Mouse (Mus musculus) lung, postnatal 25 days (tissue): ENCODE results near the gene Ccng1.
A peak's percentile ranks its signal among the peaks of the same experiment; 100 is the strongest.

Experiments
- DNase-seq: peaks from one replicate; pipeline ENCODE4 v3.0.0; 2022; ENCODE audit warnings: low spot score

The Ccng1 gene

GRCm38 (mm10) chr11:40755109-40755627, at the start of gene Ccng1:
Gene Ccng1 (minus strand): TSS chr11:40755311.
- DNase-seq = peak; percentile 97

GRCm38 (mm10) chr11:40790307-40790706, 35.2 kb upstream of the Ccng1 start:
- no peak for DNase-seq

DNA sequence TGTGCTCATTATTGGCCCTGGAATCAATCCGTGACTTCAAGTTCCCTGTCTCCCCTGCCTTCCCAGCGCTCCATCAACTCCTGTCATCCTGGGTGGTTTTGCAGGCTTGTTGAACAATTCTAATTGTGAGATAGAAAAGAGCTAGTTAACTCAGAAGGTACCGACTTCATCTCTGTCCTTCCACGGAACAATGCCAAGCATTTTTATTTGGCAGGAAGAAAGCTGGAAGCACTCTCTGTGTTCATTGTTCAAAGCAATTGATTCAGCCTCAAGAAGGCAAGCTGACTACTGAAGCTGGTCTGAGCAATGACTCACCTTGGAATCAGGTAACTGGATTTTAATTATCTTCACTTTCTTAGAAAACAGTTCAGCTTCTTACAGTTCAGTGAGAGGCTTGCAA, 34.6 kb upstream of the Ccng1 start:
- no peak for DNase-seq

- no peak for DNase-seq
Measured at GRCm38 (mm10) chr11:40786900-40787299, 31.8 kb upstream of the Ccng1 start.

DNA sequence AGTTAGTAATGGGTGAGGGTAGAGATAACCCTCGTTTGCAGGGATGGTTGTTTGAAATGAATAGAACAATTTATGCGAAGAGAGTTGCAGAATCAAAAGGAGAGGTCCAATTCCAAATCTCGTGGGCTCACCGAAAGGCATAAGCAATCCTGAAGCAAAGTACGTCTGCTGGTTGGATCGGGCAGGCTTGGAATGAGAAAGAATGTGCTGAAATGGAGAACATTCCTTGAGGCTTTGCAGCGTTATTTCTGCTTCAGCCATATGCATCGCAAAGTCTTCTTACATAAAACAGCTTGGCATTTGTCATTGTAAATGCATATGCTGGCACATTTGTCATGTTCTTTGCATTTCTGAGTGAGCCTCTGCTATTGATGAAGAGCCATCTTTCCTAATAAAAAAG, 29.2 kb upstream of the Ccng1 start:
- DNase-seq = no peak

DNA sequence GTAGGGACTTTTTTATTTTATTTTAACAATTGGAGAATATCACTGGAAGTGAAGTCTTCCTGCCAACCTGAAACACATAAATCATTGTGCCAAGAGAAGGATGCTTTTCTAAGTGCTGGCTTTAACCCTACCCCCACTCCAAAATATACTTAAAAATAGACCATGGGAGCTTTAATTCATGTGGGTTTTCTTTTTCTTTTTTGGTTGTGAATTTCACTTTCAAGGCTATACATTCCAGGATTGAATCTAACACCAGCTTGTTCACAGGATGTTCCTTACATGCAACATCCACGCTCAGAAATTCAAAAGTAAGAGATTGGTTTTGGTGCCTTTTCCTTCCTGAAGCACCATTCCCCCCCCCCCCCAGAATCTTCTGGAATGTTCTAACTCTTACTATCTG, 28.2 kb upstream of the Ccng1 start:
- DNase-seq = no peak

GRCm38 (mm10) chr11:40781857-40782256, 26.7 kb upstream of the Ccng1 start:
- no peak for DNase-seq

GRCm38 (mm10) chr11:40775315-40776269, 20.5 kb upstream of the Ccng1 start:
- DNase-seq = peak; percentile 7

DNA sequence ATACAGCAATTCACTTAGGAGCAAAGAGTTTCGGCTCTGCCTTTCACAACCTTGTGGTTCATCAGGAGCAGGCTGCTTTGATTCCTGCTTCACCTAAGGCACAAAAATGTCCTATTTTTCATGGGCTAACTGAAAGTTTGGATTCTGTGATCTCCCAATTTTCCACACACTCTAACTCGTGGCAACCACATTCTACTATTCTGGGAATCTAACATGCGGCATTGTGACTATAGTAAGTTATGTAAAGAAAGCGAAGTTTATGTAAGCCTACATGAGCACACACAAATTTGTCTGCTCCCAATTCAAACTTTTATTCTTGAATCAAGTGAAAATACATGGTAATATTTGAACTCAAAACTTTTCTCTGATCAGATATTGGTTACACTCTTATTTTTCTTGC, 9.6 kb upstream of the Ccng1 start:
- DNase-seq = no peak

- peak; percentile 14 for DNase-seq
Measured at GRCm38 (mm10) chr11:40763395-40763794, 8.3 kb upstream of the Ccng1 start.

GRCm38 (mm10) chr11:40759896-40760295, 4.8 kb upstream of the Ccng1 start:
- no peak for DNase-seq

DNA sequence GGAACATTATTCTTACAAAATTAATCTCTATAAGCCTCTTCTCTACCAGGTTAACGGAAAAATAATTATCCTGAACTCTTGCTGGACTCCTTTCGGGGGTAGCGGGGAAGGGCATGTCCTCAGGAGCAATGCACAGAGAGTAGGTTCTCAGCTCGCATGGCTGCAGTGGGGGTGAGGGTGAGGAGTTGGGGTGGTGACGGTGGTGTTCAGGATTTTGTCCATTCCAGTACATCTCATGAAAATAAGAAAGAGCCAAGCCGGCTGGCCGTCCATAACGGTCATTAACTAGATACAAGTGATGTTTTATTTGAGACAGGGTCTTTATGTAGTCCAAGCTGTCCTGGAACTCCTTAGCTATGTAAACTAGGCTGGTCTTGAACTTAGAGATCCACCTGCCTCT, 857 bp upstream of the Ccng1 start:
- DNase-seq = no peak

DNA sequence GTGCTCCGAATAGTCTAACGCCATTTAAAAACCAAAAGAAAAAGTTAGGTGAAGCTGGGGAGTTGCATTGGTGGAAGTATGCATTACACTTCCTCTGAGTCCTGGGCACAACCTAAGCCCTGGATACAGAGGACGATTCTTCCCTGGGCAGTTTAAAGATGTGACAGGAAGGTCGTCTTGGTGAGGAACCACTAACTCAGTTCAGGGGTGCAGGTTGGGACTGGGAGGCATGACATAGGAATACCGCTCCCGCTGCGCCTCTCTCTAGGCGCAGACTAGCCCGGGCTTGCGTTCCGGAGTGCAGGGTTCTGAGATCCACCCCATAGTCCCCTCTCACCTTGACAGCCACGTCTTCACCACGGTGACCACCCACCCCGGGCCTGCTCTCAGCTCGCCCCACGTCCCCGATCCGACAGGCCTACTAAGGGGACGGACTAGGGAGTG, 425 bp downstream of the Ccng1 start:
- no peak for DNase-seq

GRCm38 (mm10) chr11:40753836-40754235, 1.3 kb downstream of the Ccng1 start:
- no peak for DNase-seq

GRCm38 (mm10) chr11:40747716-40748115, 7.4 kb downstream of the Ccng1 start:
- no peak for DNase-seq

DNA sequence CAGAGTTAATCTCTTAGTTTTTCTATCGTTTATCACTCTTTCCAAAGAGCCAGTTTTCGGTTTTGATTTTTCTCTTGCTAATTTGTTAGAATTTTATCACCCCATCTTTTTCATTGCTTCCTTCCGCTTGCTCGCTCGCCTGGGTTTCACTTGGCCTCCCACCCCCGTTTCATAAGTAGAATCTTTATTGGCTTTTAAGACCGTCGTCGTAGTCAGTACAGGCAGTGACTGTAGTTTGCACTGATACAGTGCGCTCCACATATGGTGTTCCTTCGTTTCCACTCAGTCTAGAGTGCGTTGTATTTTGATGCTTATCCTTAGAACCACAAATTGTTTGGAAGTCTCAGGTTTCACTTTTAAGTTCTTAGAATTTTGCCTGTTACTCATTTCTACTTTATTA, 8.8 kb downstream of the Ccng1 start:
- DNase-seq = no peak

DNA sequence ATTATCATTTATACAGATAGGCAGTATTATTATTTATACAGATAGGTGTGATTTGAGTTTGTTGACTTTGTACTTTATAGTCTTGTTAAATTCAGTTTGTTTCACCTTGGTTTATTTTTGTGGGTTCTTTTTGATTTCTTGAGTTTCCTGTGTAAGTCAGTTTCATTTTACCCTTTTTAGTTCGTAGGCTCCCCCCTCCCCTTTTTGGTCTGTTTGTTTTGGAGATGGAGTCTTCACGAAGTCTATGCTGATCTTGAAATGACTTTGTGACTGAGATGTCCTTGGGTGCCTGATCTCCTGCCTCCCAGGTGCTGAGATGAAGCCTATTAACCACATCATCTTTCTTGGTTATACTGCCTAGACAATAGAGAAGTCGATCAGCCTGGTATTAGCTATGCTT, 10.8 kb downstream of the Ccng1 start:
- no peak for DNase-seq

DNA sequence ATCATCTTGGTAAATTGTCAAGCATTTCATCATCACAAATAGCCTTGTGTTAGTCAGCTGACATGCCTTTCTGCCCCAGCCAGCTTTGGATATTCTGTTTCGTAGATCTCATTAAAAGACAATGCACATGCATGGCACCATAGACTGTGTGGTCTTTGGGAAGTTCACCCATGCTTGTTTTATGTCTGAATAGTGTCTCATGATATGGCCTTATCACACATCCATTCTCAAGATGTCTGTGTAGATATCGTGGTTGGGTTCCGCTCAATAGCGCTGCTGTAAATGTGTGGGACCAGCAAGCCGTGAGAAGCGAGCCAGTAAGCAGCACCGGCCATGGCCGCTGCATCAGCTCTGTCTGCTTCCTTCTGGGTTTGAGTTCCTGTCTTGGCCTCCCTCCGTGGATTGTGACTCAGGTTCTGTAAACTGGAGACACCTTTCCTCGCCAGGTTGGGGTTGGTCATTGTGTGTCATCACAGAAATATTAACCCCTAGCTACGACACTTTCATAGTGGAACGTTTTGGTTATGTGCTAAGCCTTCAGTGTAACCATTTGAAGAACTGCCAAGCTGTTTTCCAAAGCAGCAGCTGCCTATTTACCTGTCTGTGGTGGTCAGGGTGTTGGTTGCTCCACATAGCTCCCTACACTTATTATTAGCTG, 13.4 kb downstream of the Ccng1 start:
- DNase-seq = no peak

DNA sequence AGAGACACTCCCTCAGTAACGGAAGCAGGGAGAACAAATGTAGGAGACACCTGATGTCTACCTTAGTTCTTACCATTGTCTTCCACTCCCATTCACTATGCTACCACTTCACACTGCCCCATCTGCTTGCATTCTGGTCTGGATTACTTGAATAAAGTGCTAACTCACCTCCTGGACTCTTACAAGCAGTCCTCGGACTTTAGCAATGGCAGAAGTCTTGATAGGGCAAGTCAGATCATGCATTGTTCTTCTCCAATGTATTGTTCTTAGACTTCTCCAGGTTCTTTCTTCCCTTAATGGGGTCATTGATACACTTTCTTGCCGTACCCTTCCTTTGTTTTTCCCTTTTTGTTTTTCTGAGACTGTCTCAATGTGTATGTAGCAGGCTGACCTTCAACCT, 17.7 kb downstream of the Ccng1 start:
- DNase-seq = no peak

- DNase-seq = no peak
Measured at GRCm38 (mm10) chr11:40734251-40734752, 20.8 kb downstream of the Ccng1 start.

DNA sequence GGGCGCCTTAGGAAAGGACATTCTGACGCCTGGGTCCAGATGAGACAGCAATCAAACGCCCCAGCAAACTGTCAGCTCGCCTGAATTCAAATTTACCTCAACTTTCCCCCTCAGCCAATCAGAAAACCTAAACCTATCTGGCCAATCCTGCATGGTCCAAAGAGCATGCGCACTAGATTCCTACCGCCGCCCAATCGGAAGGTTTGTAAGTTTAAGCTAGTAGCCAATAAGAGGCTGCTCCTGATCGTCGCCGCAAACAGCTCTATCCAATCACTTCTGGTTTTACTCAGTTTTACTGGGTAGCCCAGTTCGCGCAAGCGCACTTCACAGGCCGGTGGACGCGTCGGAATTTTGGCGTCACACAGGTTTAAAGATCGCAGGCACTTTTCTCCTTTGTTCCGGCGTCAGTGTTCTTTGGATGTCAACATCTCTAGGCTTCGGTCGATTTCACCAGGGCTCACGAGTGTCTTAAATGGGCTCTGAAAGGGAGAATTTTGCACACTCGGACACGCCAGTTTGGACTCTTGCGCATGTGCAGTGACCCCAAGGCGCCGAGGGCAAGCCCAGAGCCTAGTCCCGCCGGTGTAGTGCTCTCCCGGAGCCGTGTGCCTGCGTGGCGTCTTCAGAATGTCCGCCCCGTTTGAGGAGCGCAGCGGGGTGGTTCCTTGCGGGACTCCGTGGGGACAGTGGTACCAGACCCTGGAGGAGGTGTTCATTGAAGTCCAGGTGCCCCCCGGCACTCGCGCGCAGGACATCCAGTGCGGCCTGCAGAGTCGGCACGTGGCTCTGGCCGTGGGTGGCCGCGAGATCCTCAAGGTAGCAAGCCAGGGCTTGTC, 21.6 kb downstream of the Ccng1 start, which contains the start of the genes Hmmr and Nudcd2:
TSS of gene Hmmr (minus strand) at position 84 of the 836 bp plus-strand sequence.
TSS of gene Nudcd2 (plus strand) at position 329 of the 836 bp plus-strand sequence.
- DNase-seq = peak; percentile 97

DNA sequence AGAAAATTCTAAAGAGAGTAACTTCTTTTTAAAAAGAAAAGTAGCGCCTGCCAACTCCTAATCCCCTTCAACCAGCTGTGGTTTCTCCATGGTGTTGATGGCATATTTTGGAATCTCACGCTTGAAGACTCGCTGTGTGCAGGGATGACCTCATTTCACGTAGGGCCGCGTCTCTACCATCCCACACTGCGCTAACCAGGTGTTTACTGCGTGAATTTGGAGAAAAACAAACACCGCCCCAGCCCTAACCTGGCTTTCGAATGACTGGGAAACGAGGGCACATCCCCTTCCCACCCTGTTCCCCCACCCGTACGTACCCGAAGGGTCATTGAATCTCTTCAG, 22.1 kb downstream of the Ccng1 start:
- no peak for DNase-seq
